Mouse (Mus musculus) urinary bladder, postnatal 10 days (tissue): ENCODE data around the gene Srrt.

Experiments
- DNase-seq: peaks from one replicate; pipeline ENCODE4 v3.0.0; 2022; ENCODE audit warnings: low spot score

Srrt gene

GRCm38 (mm10) chr5:137307071-137307912 is at the start of gene Srrt:
TSS of gene Srrt (minus strand) at chr5:137307674.
- DNase-seq, result peak; percentile 65

DNA sequence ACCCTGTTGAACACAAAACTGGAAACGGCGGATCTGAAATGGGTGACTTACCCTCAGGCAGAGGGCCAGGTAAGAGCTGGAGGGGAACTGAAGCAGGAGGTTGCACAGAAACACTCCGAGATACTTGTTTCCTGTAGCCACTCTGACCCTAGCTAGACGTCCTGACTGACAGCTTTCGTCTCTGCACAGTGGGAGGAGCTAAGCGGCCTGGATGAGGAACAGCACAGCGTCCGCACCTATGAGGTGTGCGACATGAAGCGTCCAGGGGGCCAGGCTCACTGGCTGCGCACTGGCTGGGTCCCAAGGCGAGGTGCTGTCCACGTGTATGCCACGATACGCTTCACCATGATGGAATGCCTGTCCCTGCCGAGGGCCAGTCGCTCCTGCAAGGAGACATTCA is 46.6 kb upstream of the Srrt start:
- DNase-seq, result no peak

- no peak for DNase-seq
Observed at GRCm38 (mm10) chr5:137352011-137352975, 44.8 kb upstream of the Srrt start.

- DNase-seq, result no peak
Observed at GRCm38 (mm10) chr5:137351394-137351793, 43.9 kb upstream of the Srrt start.

DNA sequence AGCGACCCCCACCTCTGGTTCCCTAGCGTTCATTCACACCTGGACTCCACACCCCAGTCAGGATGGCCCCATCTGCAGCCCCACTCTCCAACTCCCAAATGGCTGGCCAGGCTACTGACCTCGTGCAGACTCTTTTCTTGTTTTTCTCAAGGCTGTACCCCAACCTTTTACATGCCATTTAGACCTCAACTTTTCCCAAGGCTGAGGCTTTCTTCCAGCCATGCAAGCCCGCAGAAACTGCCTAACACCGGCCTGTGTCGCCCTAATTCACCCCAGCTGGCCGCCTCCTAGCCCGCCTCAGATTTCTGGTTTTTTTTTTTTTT is 43.5 kb upstream of the Srrt start:
- DNase-seq, result no peak

DNA sequence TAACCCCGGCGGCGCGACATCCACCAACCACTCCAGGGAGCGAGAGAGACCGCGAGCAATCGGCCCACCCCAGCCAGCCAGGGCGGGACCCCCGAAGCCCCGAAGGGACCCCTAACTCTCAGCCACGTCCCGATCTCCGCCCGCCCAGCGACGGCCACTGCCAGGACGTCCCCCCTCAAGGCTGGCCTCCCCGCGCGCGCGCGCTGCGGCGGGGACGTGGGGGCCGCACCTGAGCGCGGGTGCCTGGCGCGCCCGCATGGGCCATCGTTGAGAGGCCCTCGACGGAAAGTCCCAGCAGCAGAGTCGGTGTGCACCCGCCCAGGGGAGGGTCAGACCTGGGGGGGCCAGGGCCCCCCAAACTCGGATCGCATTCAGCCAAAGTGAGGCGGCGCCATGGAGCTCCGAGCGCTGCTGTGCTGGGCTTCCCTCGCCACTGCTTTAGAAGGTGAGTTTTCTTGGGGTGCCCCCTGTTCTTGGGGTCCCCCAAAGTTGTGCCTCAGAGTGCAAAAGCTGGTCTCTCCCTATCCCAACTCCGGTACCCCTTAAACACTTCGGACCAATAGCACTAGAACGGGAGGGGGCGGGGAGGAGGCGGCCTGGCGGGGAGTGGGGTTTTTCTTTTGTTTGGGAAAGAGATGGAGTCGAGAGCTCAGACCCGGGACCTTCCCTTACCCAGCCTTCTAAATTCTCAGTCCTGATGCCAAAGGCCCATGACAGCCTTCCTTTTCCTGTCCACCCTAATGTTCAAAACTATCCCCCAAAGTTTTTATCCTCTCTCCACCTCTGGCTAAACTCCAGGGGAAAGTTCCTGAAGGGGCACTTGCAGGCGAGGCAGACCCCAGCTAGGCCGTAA is 43.0 kb upstream of the Srrt start:
- no peak for DNase-seq

DNA sequence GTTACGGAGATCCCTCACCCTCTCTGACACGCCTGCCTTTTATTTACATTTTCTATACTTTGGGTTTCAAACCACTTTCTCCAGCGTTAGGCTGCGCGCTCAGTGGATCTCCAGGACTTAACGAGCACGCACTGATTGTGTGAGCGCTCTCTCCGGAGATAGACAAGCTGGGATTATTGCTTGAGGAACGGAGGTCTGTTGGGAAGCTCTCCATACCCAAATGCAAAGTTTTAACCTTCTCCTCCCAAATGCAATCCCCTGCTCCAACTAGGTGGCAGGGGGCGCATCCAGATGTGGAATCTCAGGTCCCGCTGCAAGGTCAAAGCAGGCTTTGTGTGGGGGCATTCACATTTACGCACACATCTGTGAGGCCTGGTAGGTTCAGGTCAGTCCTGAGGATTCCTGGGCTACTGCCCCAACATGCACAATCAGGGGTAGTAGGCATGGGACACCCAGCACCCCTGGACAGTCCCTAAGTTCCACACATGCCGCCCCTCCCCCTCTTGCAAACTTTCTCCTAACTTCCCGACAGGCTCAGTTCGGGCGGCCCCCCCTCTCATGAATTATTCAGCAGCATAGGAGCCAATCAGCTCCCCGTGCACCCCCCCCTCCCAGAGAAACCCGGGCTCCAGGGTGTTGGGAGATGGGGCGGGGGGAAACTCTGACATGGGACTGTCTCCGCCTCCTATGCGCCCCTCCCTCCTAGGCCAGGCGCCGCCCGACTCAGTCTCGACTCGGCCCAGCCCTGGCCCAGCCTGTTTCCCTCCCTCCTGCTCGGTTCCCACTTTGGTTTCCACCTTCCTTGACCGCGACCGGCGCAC is 42.1 kb upstream of the Srrt start, which contains the start of gene Ephb4:
Ephb4 (plus strand) TSS at position 726 of the 821 bp plus-strand sequence.
- DNase-seq, result peak; percentile 75

- no peak for DNase-seq
Observed at GRCm38 (mm10) chr5:137348482-137349383, 41.3 kb upstream of the Srrt start.

GRCm38 (mm10) chr5:137347856-137348255 is 40.4 kb upstream of the Srrt start:
- DNase-seq, result no peak

DNA sequence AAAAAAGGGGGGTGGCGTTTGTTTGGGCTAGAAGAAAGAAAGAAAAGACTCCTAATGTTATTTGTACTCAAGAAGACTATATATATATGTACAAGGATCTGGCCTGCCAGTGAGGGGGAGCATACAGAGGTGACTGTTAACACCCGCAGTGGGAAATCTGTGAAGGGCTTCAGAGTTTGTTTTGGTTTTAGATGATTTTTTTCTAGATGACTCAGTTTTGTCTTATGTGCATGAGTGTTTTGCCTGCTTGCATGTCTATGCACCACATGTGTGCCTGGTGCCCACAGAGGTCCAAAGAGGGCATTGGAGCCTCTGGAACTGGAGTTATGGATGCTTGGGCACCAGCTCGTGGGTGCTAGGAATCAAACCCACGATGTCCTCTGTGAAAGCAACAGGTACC is 39.5 kb upstream of the Srrt start:
- DNase-seq, result no peak

DNA sequence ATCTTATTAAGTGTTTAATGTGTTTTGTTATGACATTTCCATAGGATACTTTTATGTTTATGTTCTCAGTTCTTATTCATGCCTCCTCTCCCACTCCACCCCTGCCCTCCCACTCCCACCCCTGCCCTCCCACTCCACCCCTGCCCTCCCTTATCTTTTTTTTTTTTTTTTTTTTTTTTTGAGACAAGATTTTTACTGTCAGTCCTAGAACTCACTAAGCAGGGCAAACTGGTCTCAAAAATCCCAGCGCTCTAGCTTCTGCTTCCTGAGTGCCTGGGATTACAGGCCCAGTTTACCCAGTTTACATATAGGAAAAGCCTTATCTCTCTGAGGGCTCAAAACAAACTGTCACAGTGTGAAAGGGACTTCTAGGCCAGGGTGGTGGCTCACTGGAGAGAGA is 38.9 kb upstream of the Srrt start:
- DNase-seq, result no peak

DNA sequence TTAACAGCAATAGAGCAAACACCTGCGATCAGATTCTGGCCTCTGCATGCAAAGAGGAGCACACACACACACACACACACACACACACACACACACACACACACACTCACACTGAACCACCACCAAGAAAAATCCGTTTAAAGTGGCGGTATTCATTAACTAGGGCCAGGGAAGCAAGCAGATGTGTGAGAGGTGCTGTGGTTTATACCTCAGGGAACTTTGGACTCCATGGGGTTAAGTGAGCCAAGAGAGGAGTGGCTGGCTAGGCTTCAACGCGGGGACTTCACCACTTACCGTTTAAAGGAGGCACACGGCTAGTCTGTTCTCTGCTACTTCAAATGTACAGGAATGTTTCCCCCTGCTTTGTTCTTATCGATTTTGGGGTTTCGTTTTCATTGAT is 38.3 kb upstream of the Srrt start:
- DNase-seq, result no peak

- no peak for DNase-seq
Observed at GRCm38 (mm10) chr5:137343869-137344268, 36.4 kb upstream of the Srrt start.

GRCm38 (mm10) chr5:137343412-137343811 is 35.9 kb upstream of the Srrt start:
- DNase-seq, result no peak

- DNase-seq, result no peak
Observed at GRCm38 (mm10) chr5:137342407-137343012, 35.0 kb upstream of the Srrt start.

DNA sequence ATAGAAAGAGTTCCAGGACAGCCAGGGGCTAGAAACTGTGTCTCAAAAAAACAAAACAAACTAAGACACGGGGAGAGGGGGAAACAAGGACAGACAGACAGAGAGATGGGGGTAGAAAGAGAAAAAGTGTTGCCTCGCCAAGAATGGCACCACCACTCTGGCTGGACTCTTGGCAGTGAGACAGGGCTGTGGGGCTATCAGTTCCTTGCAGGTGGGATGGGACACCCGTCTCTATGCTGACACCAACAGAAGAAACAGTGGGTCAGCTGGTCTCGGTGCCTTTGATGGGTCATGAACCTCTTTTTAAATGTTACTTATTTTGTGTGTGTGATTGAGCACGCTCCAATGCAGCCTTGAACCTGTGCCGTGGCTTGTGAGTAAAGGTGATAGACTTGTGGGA is 32.7 kb upstream of the Srrt start:
- no peak for DNase-seq

DNA sequence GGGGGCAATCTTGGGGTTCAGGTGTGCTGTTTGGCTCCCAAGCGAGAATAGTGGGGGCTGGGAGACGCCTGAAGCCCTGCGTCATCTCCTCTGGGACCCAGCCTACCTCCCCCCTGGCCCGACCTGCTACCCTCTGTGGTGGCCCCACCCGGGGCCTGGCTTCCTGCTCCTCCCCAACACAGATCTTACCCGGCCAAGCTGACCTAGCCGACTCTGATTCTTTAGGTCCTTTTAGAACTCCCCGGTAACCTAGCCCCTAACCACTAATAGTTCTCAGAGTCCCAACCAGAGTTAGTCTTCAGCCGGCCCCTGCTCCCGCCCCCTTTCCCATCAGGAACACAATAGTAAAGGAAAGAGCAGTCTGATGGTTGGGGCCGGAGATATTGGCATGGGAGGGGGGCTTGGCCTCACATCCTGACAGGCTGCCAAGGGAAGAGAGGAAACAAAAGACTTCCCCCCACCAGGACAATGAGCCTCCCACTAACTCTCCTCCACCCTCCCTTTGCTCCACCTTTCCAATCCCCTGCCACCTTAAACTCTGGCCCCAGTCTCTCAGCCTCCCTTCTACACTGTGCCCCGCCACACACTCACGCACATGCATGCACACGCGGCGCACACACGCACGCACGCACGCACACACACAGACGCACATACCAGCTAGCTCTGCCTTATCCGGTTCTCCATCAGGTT is 32.0 kb upstream of the Srrt start:
- no peak for DNase-seq

DNA sequence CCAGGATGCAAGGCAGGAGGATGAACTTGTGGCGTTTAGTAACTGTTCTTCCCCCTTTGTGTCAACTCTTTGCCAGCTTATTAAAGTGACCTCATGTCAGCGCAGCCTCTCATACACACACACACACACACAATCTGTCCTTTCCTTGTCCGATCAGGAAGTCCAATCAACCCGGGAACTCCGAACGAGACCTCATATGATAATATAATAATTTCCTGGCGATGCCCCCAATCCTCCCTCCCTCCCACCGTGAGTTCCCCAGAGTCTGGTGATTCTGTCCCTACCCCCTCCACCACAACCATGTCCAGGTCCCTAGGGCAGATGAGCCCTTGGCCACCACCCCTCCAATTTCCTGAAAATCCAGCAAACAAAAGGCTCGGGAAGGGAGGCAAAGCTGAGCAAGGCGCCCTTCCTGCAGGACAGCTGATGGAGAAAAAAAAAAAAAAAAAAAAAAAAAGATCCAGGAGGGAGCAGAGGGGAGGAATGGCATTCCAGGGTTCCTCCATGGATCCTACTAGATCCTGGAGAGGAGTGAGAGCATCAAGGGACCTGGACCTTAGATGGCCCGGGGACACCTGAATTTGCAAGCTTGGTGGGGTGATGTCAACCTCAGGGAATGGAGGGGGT is 31.3 kb upstream of the Srrt start:
- no peak for DNase-seq

GRCm38 (mm10) chr5:137338256-137338655 is 30.8 kb upstream of the Srrt start:
- DNase-seq, result peak; percentile 65
